8 mouse cellular contexts compared by ENCODE assay signal in genomic region chr11:30954279-30954725, GRCm38 (mm10). TPM values are rescaled to one million over a fixed set of nuclear protein-coding genes. Genes with fewer than 3 reads are reported as not detected.
DNase-seq lines count a peak whose midpoint lies in the region; ATAC-seq and TF ChIP-seq lines count a peak whose summit lies in the region.

Erlec1 (minus strand) TSS chr11:30954335.

- no peaks in the 10 kb centered on the region for H3K4me1 ChIP-seq in cortical plate, adult 2 months (ENCODE audit: control insufficient read depth, insufficient read depth, low read length)
- H3K4me1 ChIP-seq in megakaryocyte, embryonic 14.5 days = peaks cover 12% of the 10 kb centered on the region; the same call in 1 of the 2 replicates

- peaks cover 39% of the 10 kb centered on the region for H3K36me3 ChIP-seq in megakaryocyte, embryonic 14.5 days (replicated peaks; ENCODE audit: low read length)

- peak; percentile 79 for TF ChIP-seq POLR2A in cortical plate, adult 2 months (IDR thresholded peaks at IDR 0.05; ENCODE audit: extremely low read depth, insufficient read depth, low read length)

- peak within 1 kb of the TSS; percentile 99 for H3K4me3 ChIP-seq in cortical plate, adult 2 months (ENCODE audit: insufficient read depth, low read length)
- peak within 1 kb of the TSS; percentile 96 for H3K4me3 ChIP-seq in megakaryocyte, embryonic 14.5 days (replicated peaks)

- no peaks in the 10 kb centered on the region for H3K27me3 ChIP-seq in megakaryocyte, embryonic 14.5 days (replicated peaks)

- ATAC-seq in activated CD4-positive, CD25-positive, alpha-beta regulatory T cell, adult 4 months = peak; percentile 98

- peak within 1 kb of the TSS; percentile 82 for H3K27ac ChIP-seq in cortical plate, adult 2 months (ENCODE audit: insufficient read depth, low read length)

- no peak for TF ChIP-seq CTCF in cortical plate, adult 2 months (IDR thresholded peaks at IDR 0.05; ENCODE audit: extremely low read depth, insufficient read depth, low read length)

- H3K9me3 ChIP-seq in megakaryocyte, embryonic 14.5 days = no peaks in the 10 kb centered on the region

- DNase-seq in gastrocnemius, adult 8-10 months (ENCODE audit: low spot score in 2 of 2) = peak; percentile 60 to 79
- DNase-seq in hindlimb bud, embryonic 11.5 days (ENCODE audit: extremely low spot score, low read depth, low spot score) = peak; percentile 35
- peak; percentile 77 to 86 for DNase-seq in left cerebral cortex, adult 8-10 months (ENCODE audit: low spot score in 2 of 2)
- DNase-seq in right cerebral cortex, postnatal 10 days (ENCODE audit: low spot score in 2 of 2) = peak; percentile 94 to 95
- DNase-seq in urinary bladder, postnatal 25 days (ENCODE audit: low spot score) = peak; percentile 76

RNA-seq across cellular contexts. Expression of gene Erlec1, which starts in this region (rescaled TPM):
- polyA plus RNA-seq in activated CD4-positive, CD25-positive, alpha-beta regulatory T cell, adult 4 months (2017; shearing (Covaris generic)) = 10 to 100 TPM; 12.1 to 15.3 TPM
- 36.6 and 38.2 TPM in 2 replicates for polyA plus RNA-seq in cortical plate, adult 2 months (2012; rRNA removed)
- 10 to 100 TPM; 30.4 to 34.9 (median 32.4) TPM for total RNA-seq in gastrocnemius, adult 8-10 months (2022)
- 10 to 100 TPM; 65.0 to 78.3 (median 68.4) TPM for total RNA-seq in left cerebral cortex, adult 8-10 months (2022)
- 9.5 and 41.1 TPM in 2 replicates for polyA plus RNA-seq in megakaryocyte, embryonic 14.5 days (2012; ENCODE audit: insufficient read depth, low replicate concordance)

Comparison
In these comparisons a context has a peak if more than half of its experiments do, and no peak if none do; other contexts are left out.
1. Peak in every context shown above with its lines: DNase-seq, ATAC-seq, H3K4me3 ChIP-seq and H3K27ac ChIP-seq.
2. DNase-seq: peak in every context shown above with its lines; median percentile 94 in right cerebral cortex, postnatal 10 days; 82 in left cerebral cortex, adult 8-10 months; 76 in urinary bladder, postnatal 25 days; 70 in gastrocnemius, adult 8-10 months; 35 in hindlimb bud, embryonic 11.5 days.